Mouse (Mus musculus): ENCODE results near the gene Sec61a2. TPM values are rescaled to one million over a fixed set of nuclear protein-coding genes. Genes with fewer than 3 reads are reported as not detected.

Sec61a2 gene
- total RNA-seq (2023): 10 to 100 TPM; 32.5 to 45.0 TPM

DNA sequence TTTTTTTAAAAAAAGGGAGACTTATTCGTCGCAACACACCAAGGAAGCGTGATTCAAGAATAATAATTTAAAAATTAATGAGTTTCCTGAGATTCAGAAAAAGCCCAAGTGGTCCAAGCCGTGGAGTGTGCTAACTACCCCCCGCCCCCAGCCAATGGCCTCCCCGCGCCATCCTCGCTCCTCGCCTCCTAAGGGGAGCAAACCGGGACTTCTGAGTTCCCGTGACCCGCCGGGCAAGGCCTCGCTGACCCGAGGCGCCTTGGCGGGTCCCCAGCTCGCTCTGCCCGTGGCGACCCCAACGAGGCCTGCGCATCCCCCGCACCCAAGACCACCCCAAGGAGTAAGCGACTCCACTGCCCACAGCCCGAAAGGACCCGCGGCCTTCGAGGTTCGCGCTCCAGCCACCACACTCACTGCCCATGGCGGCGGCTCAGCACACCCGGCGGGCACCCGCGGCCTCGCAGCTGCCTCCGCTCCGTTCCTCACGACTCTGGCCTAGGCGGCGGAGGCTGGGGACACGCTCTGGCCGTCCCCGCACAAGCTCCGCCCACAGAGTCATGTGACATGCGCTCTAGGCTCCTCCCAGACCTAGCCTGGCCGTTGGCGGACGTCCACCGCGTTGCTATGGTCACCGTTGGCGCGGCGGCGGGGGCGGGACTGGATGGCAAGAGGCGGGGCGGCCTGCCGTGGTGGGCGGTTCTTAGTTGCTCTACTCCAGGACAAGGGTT, at the start of gene Sec61a2:
Gene Sec61a2 (minus strand): TSS at position 590 of the 728 bp plus-strand sequence.

DNA sequence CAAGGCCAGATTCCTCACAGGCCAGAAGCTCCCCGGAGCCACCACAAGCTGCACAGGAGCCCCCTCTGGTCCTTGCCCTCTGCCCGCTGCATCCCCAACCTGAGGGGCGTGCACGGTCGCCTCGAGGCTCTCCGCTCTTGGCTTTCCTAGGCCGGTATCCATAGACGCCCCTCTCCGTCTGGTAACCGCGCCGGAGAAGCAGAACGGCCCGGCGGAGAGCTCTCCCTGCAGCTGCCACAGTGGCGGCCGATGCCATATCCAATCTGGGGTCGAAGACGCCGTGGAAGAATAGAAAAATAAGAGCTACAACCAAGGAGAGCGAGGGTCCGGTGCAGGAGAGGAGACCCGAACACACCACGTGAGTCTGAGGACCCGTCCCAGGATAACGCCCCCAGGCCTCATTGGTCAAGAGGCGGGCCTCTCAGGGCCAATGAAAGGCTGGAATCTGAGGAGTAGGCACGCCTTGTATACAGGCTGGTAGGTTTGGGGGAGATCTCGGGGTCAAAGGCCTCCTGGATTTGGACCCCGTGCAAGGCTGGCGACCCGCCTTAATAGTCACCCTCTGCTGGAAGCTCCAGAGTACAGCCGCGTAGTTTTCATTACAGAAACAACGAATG, 47.3 kb upstream of the Sec61a2 start, which contains the start of gene Dhtkd1:
Gene Dhtkd1 (minus strand): TSS at position 377 of the 617 bp plus-strand sequence.

DNA sequence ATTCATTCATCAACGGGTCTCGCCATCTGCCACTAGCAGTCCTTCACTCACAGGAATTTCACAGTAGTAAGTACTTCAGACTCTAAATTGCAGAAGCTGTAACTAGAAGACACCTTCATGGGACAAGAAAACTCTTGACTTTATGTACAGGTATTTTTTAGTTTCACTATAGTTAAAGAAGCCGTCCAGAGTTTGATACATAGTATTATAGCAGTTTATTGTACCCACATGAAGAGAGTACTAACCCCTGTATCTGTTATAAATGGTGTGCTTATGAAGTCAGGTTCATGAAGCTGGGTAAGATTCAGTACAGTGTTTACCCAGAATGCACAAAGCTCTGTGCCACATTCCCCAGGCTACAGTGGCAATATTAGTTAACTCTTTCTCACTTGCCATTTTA, 32.4 kb downstream of the Sec61a2 start, which contains the start of gene Gm13199:
Gene Gm13199 (minus strand): TSS at position 101 of the 400 bp plus-strand sequence.

DNA sequence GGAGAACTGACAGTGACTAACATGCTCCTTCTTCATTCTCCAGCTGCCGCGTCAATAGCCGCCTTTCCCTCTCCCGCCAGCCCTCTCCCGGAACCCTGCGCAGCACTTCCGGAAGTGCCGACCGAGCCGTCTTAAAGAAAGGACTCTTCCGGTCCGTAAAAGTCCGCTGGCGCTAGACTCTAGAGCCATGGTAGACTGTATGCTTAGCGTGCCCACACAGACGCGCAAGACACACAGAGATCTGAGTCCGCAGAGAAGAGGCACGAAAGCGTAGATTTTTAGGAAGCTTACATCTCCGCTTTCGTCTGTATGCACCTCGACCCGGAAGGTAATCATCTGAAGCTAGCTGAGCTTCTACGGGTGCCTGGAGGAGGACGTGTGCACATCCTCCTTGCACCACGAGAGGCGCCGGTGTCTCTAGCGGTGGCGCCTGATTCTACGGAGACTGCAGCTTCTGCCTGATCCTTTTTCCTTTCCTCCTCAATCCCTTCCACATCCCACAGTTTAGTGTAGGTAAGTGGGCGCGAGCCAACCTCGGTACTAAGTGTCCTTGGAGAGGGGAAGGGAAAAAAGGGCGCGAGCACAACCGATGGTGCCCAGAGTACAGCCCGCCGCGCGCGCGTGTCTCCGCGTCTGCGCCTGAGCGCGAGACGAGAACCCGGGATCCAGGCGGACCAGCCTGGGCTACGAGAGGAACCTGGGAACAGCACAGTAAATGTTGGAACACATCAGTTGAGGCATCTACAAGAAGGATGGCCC, 50.2 kb downstream of the Sec61a2 start, which contains the start of the genes Nudt5 and Cdc123:
Gene Nudt5 (plus strand): TSS at position 147 of the 759 bp plus-strand sequence.
Gene Cdc123 (minus strand): TSS at position 292 of the 759 bp plus-strand sequence.

Other genes with a start within 250 kb of the Sec61a2 start
- gene Camk1d, start 180.9 kb downstream of the Sec61a2 start, total RNA-seq (2023): 10 to 100 TPM; 49.3 to 60.7 TPM
- gene Nudt5, start 50.4 kb downstream of the Sec61a2 start, total RNA-seq (2023): 10 to 100 TPM; 27.7 to 35.7 TPM
- 10 to 100 TPM; 98.8 to 99.5 TPM for gene Cdc123, start 50.3 kb downstream of the Sec61a2 start, total RNA-seq (2023)
- gene Gm13199, start 32.5 kb downstream of the Sec61a2 start, total RNA-seq (2023): 1 to 10 TPM; 3.7 to 5.0 TPM
- 1 to 10 TPM in 1 of 2 experiments, under 1 TPM in 1; 0.59 to 1.9 TPM for gene Dhtkd1, start 47.4 kb upstream of the Sec61a2 start, total RNA-seq (2023)
- gene Upf2, start 56.0 kb upstream of the Sec61a2 start, total RNA-seq (2023): 10 to 100 TPM; 59.8 to 63.3 TPM
- not detected for gene Proser2, start 234.8 kb upstream of the Sec61a2 start, total RNA-seq (2023)

All from B cell, adult 67 days (primary cell).